ENCODE assay signal across 33 mouse cellular contexts in the genomic region with DNA sequence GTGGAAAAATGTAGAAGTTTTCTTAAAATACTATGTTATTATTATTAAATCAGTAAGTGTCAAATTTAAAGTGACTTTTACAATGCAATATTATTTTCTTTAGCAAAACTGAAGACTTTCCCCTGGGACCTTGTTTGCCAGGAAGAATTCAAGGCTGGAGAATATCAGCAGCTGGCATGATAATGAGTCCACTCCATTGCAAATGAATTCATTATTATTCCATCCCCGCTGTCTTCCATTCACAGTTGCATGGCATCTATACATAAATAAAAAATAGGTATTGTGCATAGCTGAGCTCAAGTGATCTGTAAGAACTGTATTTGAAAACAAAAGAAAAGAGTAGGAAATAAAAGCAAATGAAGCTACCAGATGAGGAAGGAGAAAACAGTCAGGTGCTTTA.
DNase-seq lines count a peak whose midpoint lies in the region; ATAC-seq lines count a peak whose summit lies in the region.
"Had no signal": no experiment of that assay in that cellular context is flagged by ENCODE, and none has a peak within 500 bp of the region (broad histone marks: within the 10 kb centered on the region; RNA-seq: fewer than 3 reads in every experiment).

No protein-coding gene starts in this region.

- peak; percentile 17 for DNase-seq in embryo, embryonic 10.5 days (ENCODE audit: low spot score)
- no peak for DNase-seq in embryo, embryonic 9.5 days (ENCODE audit: extremely low spot score)
- peak; percentile 66 for DNase-seq in forebrain, embryonic 14.5 days (ENCODE audit: low spot score)
- no peak for DNase-seq in forebrain, embryonic 10.5 days (ENCODE audit: extremely low spot score, low spot score)
- peak; percentile 2 for DNase-seq in retina, embryonic 14.5 days (ENCODE audit: low spot score)
- DNase-seq in retina, postnatal 1 day: no peak
- DNase-seq in heart, adult 11 months: no peak
- no peak for DNase-seq in spleen, adult 12 weeks (ENCODE audit: low spot score)
- DNase-seq: adrenal gland, adult 2 months; adrenal gland, postnatal 36 days; cerebellum, adult 2 months; cerebellum, postnatal 14 days; gastrocnemius, postnatal 14 days; heart, postnatal 36 days; kidney, adult 11 months; kidney, postnatal 14 days; layer of hippocampus, adult 9-11 months; liver, embryonic 13.5 days; lung, adult 18-20 months; lung, postnatal 4 days; right cerebral cortex, adult 18-20 months; right cerebral cortex, postnatal 4 days; thymus, adult 2 months had no signal

- no peak overlapping the region for H3K4me2 ChIP-seq in forebrain, embryonic 14.5 days (ENCODE audit: low read length)
- H3K4me2 ChIP-seq: embryonic facial prominence, embryonic 13.5 days; heart, embryonic 11.5 days; limb, embryonic 15.5 days; liver, embryonic 13.5 days; neural tube, embryonic 15.5 days had no signal

- WGBS in forebrain, embryonic 14.5 days: 25% methylated on average over 1 of the region's 1 CpGs
- 76% methylated on average over 1 of the region's 1 CpGs for WGBS in forebrain, embryonic 10.5 days

- no peak overlapping the region for H3K4me3 ChIP-seq in forebrain, embryonic 14.5 days (ENCODE audit: low read depth, low read length)
- no peak overlapping the region for H3K4me3 ChIP-seq in forebrain, embryonic 10.5 days
- H3K4me3 ChIP-seq: embryonic facial prominence, embryonic 13.5 days; erythroblast, embryonic 14.5 days; limb, embryonic 10.5 days; limb, embryonic 15.5 days; liver, embryonic 13.5 days; megakaryocyte, embryonic 14.5 days; neural tube, embryonic 15.5 days had no signal

- H3K9me3 ChIP-seq in forebrain, embryonic 14.5 days (replicated peaks; ENCODE audit: control insufficient read depth, low read length): no peaks in the 10 kb centered on the region
- no peaks in the 10 kb centered on the region for H3K9me3 ChIP-seq in forebrain, embryonic 10.5 days
- H3K9me3 ChIP-seq: embryonic facial prominence, embryonic 13.5 days; limb, embryonic 10.5 days; limb, embryonic 15.5 days; liver, embryonic 13.5 days; megakaryocyte, embryonic 14.5 days; neural tube, embryonic 15.5 days had no signal

- H3K27me3 ChIP-seq in forebrain, embryonic 14.5 days (replicated peaks; ENCODE audit: control insufficient read depth, insufficient read depth, low read length): no peaks in the 10 kb centered on the region
- H3K27me3 ChIP-seq in forebrain, embryonic 10.5 days (ENCODE audit: poor library complexity, severe bottlenecking): no peaks in the 10 kb centered on the region
- H3K27me3 ChIP-seq: CH12.LX; embryonic facial prominence, embryonic 13.5 days; limb, embryonic 15.5 days; liver, embryonic 13.5 days; megakaryocyte, embryonic 14.5 days; neural tube, embryonic 15.5 days had no signal

- no peaks in the 10 kb centered on the region for H3K36me3 ChIP-seq in forebrain, embryonic 14.5 days (ENCODE audit: control insufficient read depth, insufficient read depth, low read length)
- no peaks in the 10 kb centered on the region for H3K36me3 ChIP-seq in forebrain, embryonic 10.5 days (replicated peaks)
- H3K36me3 ChIP-seq: embryonic facial prominence, embryonic 13.5 days; limb, embryonic 10.5 days; limb, embryonic 15.5 days; liver, embryonic 13.5 days; neural tube, embryonic 15.5 days had no signal

- H3K27ac ChIP-seq in forebrain, embryonic 14.5 days (ENCODE audit: low read depth, low read length): no peak overlapping the region
- H3K27ac ChIP-seq in forebrain, embryonic 10.5 days: no peak overlapping the region
- H3K27ac ChIP-seq: embryonic facial prominence, embryonic 13.5 days; limb, embryonic 10.5 days; limb, embryonic 15.5 days; liver, embryonic 13.5 days; neural tube, embryonic 15.5 days had no signal

- no peak overlapping the region for H3K9ac ChIP-seq in forebrain, embryonic 14.5 days (ENCODE audit: low read length)
- H3K9ac ChIP-seq: embryonic facial prominence, embryonic 13.5 days; limb, embryonic 15.5 days; liver, embryonic 13.5 days; neural tube, embryonic 15.5 days had no signal

- peak; percentile 45; the same call in 1 of the 2 replicates for ATAC-seq in forebrain, embryonic 14.5 days
- ATAC-seq: activated CD4-positive, CD25-positive, alpha-beta regulatory T cell, adult 4 months; lung, postnatal 0 days had no signal

- H3K4me1 ChIP-seq in forebrain, embryonic 14.5 days (ENCODE audit: control insufficient read depth, insufficient read depth, low read length): no peaks in the 10 kb centered on the region
- H3K4me1 ChIP-seq in forebrain, embryonic 10.5 days: no peaks in the 10 kb centered on the region
- H3K4me1 ChIP-seq: embryonic facial prominence, embryonic 13.5 days; limb, embryonic 10.5 days; limb, embryonic 15.5 days; liver, embryonic 13.5 days; megakaryocyte, embryonic 14.5 days; neural tube, embryonic 15.5 days had no signal

Comparison
In these comparisons a context has a peak if more than half of its experiments do, and no peak if none do; other contexts are left out.
1. DNase-seq: peak in embryo, embryonic 10.5 days (single experiment), forebrain, embryonic 14.5 days (single experiment) and retina, embryonic 14.5 days (single experiment); none in embryo, embryonic 9.5 days (single experiment), forebrain, embryonic 10.5 days (single experiment), retina, postnatal 1 day (single experiment), heart, adult 11 months (single experiment) and spleen, adult 12 weeks (single experiment).